22 mouse cellular contexts compared by ENCODE assay signal in genomic region chr10:98780938-98781337, GRCm38 (mm10).
DNase-seq lines count a peak whose midpoint lies in the region; ATAC-seq and TF ChIP-seq lines count a peak whose summit lies in the region.
"Had no signal": no experiment of that assay in that cellular context is flagged by ENCODE, and none has a peak within 500 bp of the region (broad histone marks: within the 10 kb centered on the region; RNA-seq: fewer than 3 reads in every experiment).

No protein-coding gene starts in this region.

- no peak overlapping the region for H3K9ac ChIP-seq in heart, postnatal 0 days (replicated peaks; ENCODE audit: low read depth, low read length)
- no peak overlapping the region for H3K9ac ChIP-seq in forebrain, embryonic 12.5 days
- H3K9ac ChIP-seq: embryonic facial prominence, embryonic 13.5 days; heart, embryonic 13.5 days; hindbrain, embryonic 13.5 days had no signal

- no peaks in the 10 kb centered on the region for H3K27me3 ChIP-seq in heart, postnatal 0 days (ENCODE audit: control insufficient read depth, insufficient read depth, low read length)
- no peaks in the 10 kb centered on the region for H3K27me3 ChIP-seq in myocyte (ENCODE audit: control insufficient read depth, insufficient read depth, insufficient read length)
- no peaks in the 10 kb centered on the region for H3K27me3 ChIP-seq in forebrain, embryonic 12.5 days
- H3K27me3 ChIP-seq: embryonic facial prominence, embryonic 13.5 days; heart, embryonic 13.5 days; hindbrain, embryonic 13.5 days; Patski had no signal

- no peak for TF ChIP-seq CTCF in heart, postnatal 0 days (IDR thresholded peaks at IDR 0.05; ENCODE audit: low read depth)
- no peak for TF ChIP-seq CTCF in left cerebral cortex, adult 2 months (IDR thresholded peaks at IDR 0.05)

- 29% methylated on average over 5 of the region's 5 CpGs for WGBS in heart, postnatal 0 days
- WGBS in forebrain, embryonic 12.5 days, result 89% methylated on average over 5 of the region's 5 CpGs

- no peak for TF ChIP-seq POLR2A in myocyte (IDR thresholded peaks at IDR 0.05; ENCODE audit: insufficient read length, low read depth)

- peaks cover 14% of the 10 kb centered on the region for H3K4me1 ChIP-seq in heart, postnatal 0 days (ENCODE audit: control insufficient read depth, insufficient read depth)
- no peaks in the 10 kb centered on the region; the same call in 1 of the 2 replicates for H3K4me1 ChIP-seq in forebrain, embryonic 12.5 days
- H3K4me1 ChIP-seq: hindbrain, embryonic 13.5 days had no signal

- no peak for TF ChIP-seq EP300 in heart, postnatal 0 days (IDR thresholded peaks at IDR 0.05; ENCODE audit: low read depth)

- H3K36me3 ChIP-seq in heart, postnatal 0 days (replicated peaks; ENCODE audit: control insufficient read depth, insufficient read depth, low read length), result no peaks in the 10 kb centered on the region
- H3K36me3 ChIP-seq in myocyte (ENCODE audit: control insufficient read depth, insufficient read depth), result no peaks in the 10 kb centered on the region
- no peaks in the 10 kb centered on the region for H3K36me3 ChIP-seq in forebrain, embryonic 12.5 days (replicated peaks)
- H3K36me3 ChIP-seq: embryonic facial prominence, embryonic 13.5 days; G1E; heart, embryonic 13.5 days; hindbrain, embryonic 13.5 days had no signal

- H3K79me2 ChIP-seq in myocyte (ENCODE audit: control insufficient read depth, insufficient read depth), result no peaks in the 10 kb centered on the region

- H3K27ac ChIP-seq in heart, postnatal 0 days (ENCODE audit: low read depth), result no peak overlapping the region
- H3K27ac ChIP-seq in forebrain, embryonic 12.5 days, result no peak overlapping the region
- no peak overlapping the region for H3K27ac ChIP-seq in left cerebral cortex, adult 2 months
- H3K27ac ChIP-seq: embryonic facial prominence, embryonic 13.5 days; hindbrain, embryonic 13.5 days; hindbrain, postnatal 0 days had no signal

- intact Hi-C loops in left cerebral cortex, adult 2 months (cut with DNase I), result no loop called here

- peak; percentile 11 for DNase-seq in heart, postnatal 0 days (ENCODE audit: low spot score)
- DNase-seq in heart, adult 8-10 months (ENCODE audit: low spot score), result no peak
- peak; percentile 11 for DNase-seq in MN1 (ENCODE audit: low spot score)
- peak; percentile 24 for DNase-seq in fibroblast of lung, adult 2 months (ENCODE audit: low read depth)
- DNase-seq in ovary, adult 18-20 months (ENCODE audit: low spot score), result no peak
- no peak for DNase-seq in left cerebral cortex, adult 2 months (ENCODE audit: extremely low spot score in 1 of 2, low spot score in 2 of 2)
- DNase-seq: adrenal gland, adult 8-10 months; adrenal gland, postnatal 36 days; cerebellum, adult 11-12 months; cerebellum, adult 9-11 months; cerebellum, postnatal 36 days; heart, postnatal 10 days; kidney, adult 11 months had no signal

- no peak for ATAC-seq in heart, postnatal 0 days (ENCODE audit: insufficient read depth, low read depth)
- ATAC-seq in forebrain, embryonic 12.5 days (ENCODE audit: low FRiP score), result no peak
- ATAC-seq: forebrain, embryonic 14.5 days; hindbrain, postnatal 0 days had no signal

- H3K4me2 ChIP-seq in heart, postnatal 0 days (ENCODE audit: low read depth, low read length), result no peak overlapping the region
- H3K4me2 ChIP-seq in myocyte (ENCODE audit: low read depth), result no peak overlapping the region
- H3K4me2 ChIP-seq in forebrain, embryonic 12.5 days, result no peak overlapping the region
- H3K4me2 ChIP-seq: embryonic facial prominence, embryonic 13.5 days; heart, embryonic 13.5 days; hindbrain, embryonic 13.5 days had no signal

- no peak overlapping the region for H3K4me3 ChIP-seq in heart, postnatal 0 days (ENCODE audit: low read depth, low read length)
- H3K4me3 ChIP-seq in myocyte, result no peak overlapping the region
- no peak overlapping the region for H3K4me3 ChIP-seq in forebrain, embryonic 12.5 days (replicated peaks)
- no peak overlapping the region for H3K4me3 ChIP-seq in left cerebral cortex, adult 2 months
- H3K4me3 ChIP-seq: embryonic facial prominence, embryonic 13.5 days; heart, embryonic 13.5 days; hindbrain, embryonic 13.5 days had no signal

- no peak overlapping the region for H3ac ChIP-seq in myocyte (ENCODE audit: control insufficient read depth, insufficient read length)

- no peaks in the 10 kb centered on the region for H3K9me3 ChIP-seq in heart, postnatal 0 days (replicated peaks; ENCODE audit: control insufficient read depth, low read length)
- no peaks in the 10 kb centered on the region for H3K9me3 ChIP-seq in forebrain, embryonic 12.5 days
- H3K9me3 ChIP-seq: embryonic facial prominence, embryonic 13.5 days; heart, embryonic 13.5 days; hindbrain, embryonic 13.5 days had no signal

TF ChIP-seq in myocyte, 11 proteins besides CTCF, POLR2A, EP300 and RAD21:
- TF ChIP-seq CEBPB (IDR thresholded peaks at IDR 0.05; ENCODE audit: insufficient read depth, poor library complexity, severe bottlenecking) (0 out of 2 replicates have a peak, but pooled peaks have one; percentile 6), E2F4 (IDR thresholded peaks at IDR 0.05; ENCODE audit: insufficient read depth) (no peak)

Comparison
In these comparisons a context has a peak if more than half of its experiments do, and no peak if none do; other contexts are left out.
1. DNase-seq: peak in heart, postnatal 0 days (single experiment), MN1 (single experiment) and fibroblast of lung, adult 2 months (single experiment); none in heart, adult 8-10 months (single experiment), ovary, adult 18-20 months (single experiment) and left cerebral cortex, adult 2 months (0 of 2).